Mouse (Mus musculus): Measurements from ENCODE around the gene Pef1. TPM values are rescaled to one million over a fixed set of nuclear protein-coding genes. Genes with fewer than 3 reads are reported as not detected.

Gene Pef1
- polyA plus RNA-seq, 1 experiment from 2014 or later, result 61.0 TPM

DNA sequence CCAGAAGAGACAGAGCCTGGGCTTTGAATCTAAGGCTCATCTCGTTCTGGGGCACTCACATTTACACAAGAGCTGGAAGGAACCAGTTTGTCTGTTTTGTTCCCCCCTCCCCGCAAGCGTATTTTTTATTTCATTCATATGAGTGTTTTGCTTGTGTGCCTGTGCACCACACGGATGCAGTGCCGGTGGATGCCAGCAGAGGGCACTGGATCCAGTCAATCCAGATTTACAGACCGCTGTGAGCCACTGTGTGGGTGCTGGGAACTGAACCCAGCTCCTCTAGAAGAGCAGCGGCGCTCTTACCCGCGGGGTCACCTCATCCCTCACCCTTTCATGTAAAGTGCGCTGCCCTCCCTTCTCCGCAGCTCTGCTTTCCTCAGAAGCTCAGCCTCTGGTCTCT is 1.3 kb downstream of the Pef1 start:
- H3K27me3 ChIP-seq (replicated peaks), result no peaks in the 10 kb centered on the region
- no peak overlapping the region for H3K4me3 ChIP-seq (replicated peaks)
- no peak overlapping the region for H3K9ac ChIP-seq
- H3K4me2 ChIP-seq, result no peak overlapping the region
- H3K27ac ChIP-seq, result no peak overlapping the region
- no peaks in the 10 kb centered on the region for H3K36me3 ChIP-seq
- 78% methylated on average over 12 of the region's 12 CpGs for WGBS
- no peak for ATAC-seq (ENCODE audit: insufficient read depth, low FRiP score, low read depth)
- peaks cover 20% of the 10 kb centered on the region for H3K4me1 ChIP-seq
- no peaks in the 10 kb centered on the region for H3K9me3 ChIP-seq

GRCm38 (mm10) chr4:130104584-130104983 is 2.2 kb downstream of the Pef1 start:
- H3K9me3 ChIP-seq, result no peaks in the 10 kb centered on the region
- no peak overlapping the region for H3K9ac ChIP-seq
- H3K4me3 ChIP-seq (replicated peaks), result no peak overlapping the region
- H3K36me3 ChIP-seq, result no peaks in the 10 kb centered on the region
- WGBS, result 53% methylated on average over 4 of the region's 4 CpGs
- H3K4me1 ChIP-seq, result peaks cover 25% of the 10 kb centered on the region
- ATAC-seq (ENCODE audit: insufficient read depth, low FRiP score, low read depth), result no peak
- H3K27me3 ChIP-seq (replicated peaks), result no peaks in the 10 kb centered on the region
- H3K4me2 ChIP-seq, result no peak overlapping the region
- H3K27ac ChIP-seq, result no peak overlapping the region

DNA sequence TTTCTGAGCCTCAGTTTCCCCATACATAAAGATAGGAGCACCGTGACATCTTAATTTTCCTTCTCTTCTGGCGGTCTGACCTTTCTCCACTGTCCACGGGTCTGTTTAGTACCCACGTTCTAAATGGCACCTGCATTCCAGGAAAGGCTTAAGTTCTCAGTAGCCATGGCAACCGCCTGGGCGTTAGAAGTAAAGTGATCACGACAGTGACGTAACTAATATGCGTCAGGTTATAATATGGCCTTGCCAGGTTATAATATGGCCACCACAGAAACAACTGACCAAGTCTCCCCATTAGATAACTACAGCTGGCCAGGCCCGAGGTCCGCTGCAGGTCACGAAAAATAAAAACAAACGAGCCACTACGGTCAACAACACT is 4.7 kb downstream of the Pef1 start:
- Histone ChIP-seq H3K4me2 (peak overlapping the region; percentile 58), H3K27ac (no peak overlapping the region), H3K4me3 (replicated peaks) (peak overlapping the region; percentile 80), H3K36me3 (no peaks in the 10 kb centered on the region), H3K9me3 (no peaks in the 10 kb centered on the region), H3K27me3 (replicated peaks) (no peaks in the 10 kb centered on the region), H3K9ac (no peak overlapping the region), H3K4me1 (peaks cover 26% of the 10 kb centered on the region)
- WGBS, result 11% methylated on average over 14 of the region's 14 CpGs
- ATAC-seq (ENCODE audit: insufficient read depth, low FRiP score, low read depth), result no peak

- WGBS, result under 1% methylated on average over 39 of the region's 39 CpGs
- peak; percentile 92 for ATAC-seq (ENCODE audit: insufficient read depth, low FRiP score, low read depth)
- peak overlapping the region; percentile 80 for H3K4me3 ChIP-seq (replicated peaks)
Measured at GRCm38 (mm10) chr4:130107444-130108131, 5.2 kb downstream of the Pef1 start.

DNA sequence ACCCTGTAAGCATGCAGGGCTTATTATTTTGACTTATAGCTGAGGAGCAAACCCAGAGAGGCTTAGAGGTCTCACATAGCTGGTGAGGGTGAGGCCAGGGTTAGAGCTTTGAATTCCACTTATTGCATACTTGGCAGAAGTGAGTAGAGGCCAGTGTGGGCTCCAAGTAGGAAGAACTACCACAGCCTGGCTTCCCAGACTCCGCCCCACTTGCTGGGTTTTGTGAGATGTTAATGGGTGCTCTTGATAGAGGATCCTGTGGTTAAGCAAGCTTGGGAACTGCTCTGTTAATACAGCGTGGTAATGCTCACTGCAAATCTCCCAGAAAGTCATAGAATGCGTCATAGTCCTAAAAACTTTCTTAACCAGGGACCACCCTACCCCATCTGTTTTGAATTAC is 6.6 kb downstream of the Pef1 start:
- Histone ChIP-seq H3K9me3 (no peaks in the 10 kb centered on the region), H3K4me1 (peaks cover 20% of the 10 kb centered on the region; the same call in 1 of the 2 replicates), H3K27me3 (replicated peaks) (no peaks in the 10 kb centered on the region), H3K4me3 (replicated peaks) (no peak overlapping the region), H3K27ac (no peak overlapping the region), H3K36me3 (no peaks in the 10 kb centered on the region), H3K9ac (no peak overlapping the region), H3K4me2 (peak overlapping the region; percentile 58)
- no peak for ATAC-seq (ENCODE audit: insufficient read depth, low FRiP score, low read depth)
- 83% methylated on average over 3 of the region's 3 CpGs for WGBS

More at GRCm38 (mm10) chr4:130107444-130108131, 5.2 kb downstream of the Pef1 start:
- peak overlapping the region; percentile 77 for H3K27ac ChIP-seq
- H3K27me3 ChIP-seq (replicated peaks), result no peaks in the 10 kb centered on the region
- peak overlapping the region; percentile 58 for H3K4me2 ChIP-seq
- no peaks in the 10 kb centered on the region for H3K36me3 ChIP-seq
- H3K9me3 ChIP-seq, result no peaks in the 10 kb centered on the region
- H3K4me1 ChIP-seq, result peaks cover 21% of the 10 kb centered on the region; the same call in 1 of the 2 replicates
- H3K9ac ChIP-seq, result peak overlapping the region; percentile 47

- Histone ChIP-seq H3K36me3 (no peaks in the 10 kb centered on the region), H3K9me3 (no peaks in the 10 kb centered on the region), H3K4me1 (peaks cover 20% of the 10 kb centered on the region; the same call in 1 of the 2 replicates), H3K27ac (no peak overlapping the region), H3K27me3 (replicated peaks) (no peaks in the 10 kb centered on the region), H3K4me3 (replicated peaks) (no peak overlapping the region), H3K4me2 (no peak overlapping the region), H3K9ac (no peak overlapping the region)
- WGBS, result 81% methylated on average over 9 of the region's 9 CpGs
- no peak for ATAC-seq (ENCODE audit: insufficient read depth, low FRiP score, low read depth)
Measured at GRCm38 (mm10) chr4:130109666-130110065, 7.3 kb downstream of the Pef1 start.

GRCm38 (mm10) chr4:130110091-130110490 is 7.7 kb downstream of the Pef1 start:
- ATAC-seq (ENCODE audit: insufficient read depth, low FRiP score, low read depth), result no peak
- Histone ChIP-seq H3K36me3 (no peaks in the 10 kb centered on the region), H3K27ac (no peak overlapping the region), H3K27me3 (replicated peaks) (no peaks in the 10 kb centered on the region), H3K4me1 (peaks cover 20% of the 10 kb centered on the region; the same call in 1 of the 2 replicates), H3K9ac (no peak overlapping the region), H3K4me3 (replicated peaks) (no peak overlapping the region), H3K9me3 (no peaks in the 10 kb centered on the region), H3K4me2 (no peak overlapping the region)
- WGBS, result 81% methylated on average over 7 of the region's 7 CpGs

DNA sequence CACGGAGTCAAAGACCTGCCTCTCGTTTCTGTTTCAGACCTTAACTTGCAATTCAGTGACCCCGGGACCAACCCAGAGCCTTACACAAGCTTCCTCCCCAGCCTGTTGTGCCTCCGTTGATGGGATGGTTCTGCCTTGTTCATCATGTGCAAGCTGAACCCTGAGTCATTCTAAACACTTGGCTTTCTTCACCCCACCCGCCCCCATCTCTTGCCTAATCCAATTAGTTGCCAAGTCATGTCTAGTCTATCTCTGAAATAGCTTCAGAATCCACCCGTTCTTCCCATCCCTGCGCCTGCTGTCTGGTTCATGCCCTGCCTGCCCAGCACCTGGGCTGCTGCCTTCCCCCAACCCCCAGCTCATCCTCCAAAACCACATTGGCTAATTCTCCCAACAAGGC is 9.9 kb downstream of the Pef1 start:
- H3K9ac ChIP-seq, result no peak overlapping the region
- no peak overlapping the region for H3K4me2 ChIP-seq
- H3K27ac ChIP-seq, result no peak overlapping the region
- no peaks in the 10 kb centered on the region for H3K27me3 ChIP-seq (replicated peaks)
- H3K4me1 ChIP-seq, result peaks cover 20% of the 10 kb centered on the region; the same call in 1 of the 2 replicates
- WGBS, result 56% methylated on average over 7 of the region's 7 CpGs
- H3K36me3 ChIP-seq, result no peaks in the 10 kb centered on the region
- no peaks in the 10 kb centered on the region for H3K9me3 ChIP-seq
- ATAC-seq (ENCODE audit: insufficient read depth, low FRiP score, low read depth), result no peak
- H3K4me3 ChIP-seq (replicated peaks), result no peak overlapping the region

DNA sequence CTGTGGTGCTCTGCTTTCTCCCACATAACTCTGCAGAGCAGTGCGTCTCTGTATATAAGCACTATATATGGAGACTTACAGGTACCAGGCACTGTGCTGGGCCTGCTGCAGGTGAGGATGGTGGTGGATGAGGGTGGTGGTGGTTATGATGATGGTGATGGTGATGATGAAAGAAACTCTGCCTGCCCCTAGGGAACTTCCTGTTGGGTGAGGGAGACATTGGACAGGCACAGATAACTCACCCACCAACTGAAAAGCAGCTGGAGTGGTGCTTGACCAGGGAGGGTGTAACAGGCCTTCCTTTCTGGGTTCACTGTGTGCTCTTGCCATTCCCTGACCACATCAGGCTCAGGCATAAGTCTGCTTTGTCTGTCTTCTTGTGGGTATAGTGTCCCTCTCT is 10.4 kb downstream of the Pef1 start:
- no peak overlapping the region for H3K4me2 ChIP-seq
- 90% methylated on average over 1 of the region's 1 CpGs for WGBS
- no peaks in the 10 kb centered on the region for H3K9me3 ChIP-seq
- peaks cover 20% of the 10 kb centered on the region; the same call in 1 of the 2 replicates for H3K4me1 ChIP-seq
- no peak overlapping the region for H3K4me3 ChIP-seq (replicated peaks)
- no peak overlapping the region for H3K9ac ChIP-seq
- no peaks in the 10 kb centered on the region for H3K36me3 ChIP-seq
- H3K27ac ChIP-seq, result no peak overlapping the region
- no peaks in the 10 kb centered on the region for H3K27me3 ChIP-seq (replicated peaks)
- no peak for ATAC-seq (ENCODE audit: insufficient read depth, low FRiP score, low read depth)

DNA sequence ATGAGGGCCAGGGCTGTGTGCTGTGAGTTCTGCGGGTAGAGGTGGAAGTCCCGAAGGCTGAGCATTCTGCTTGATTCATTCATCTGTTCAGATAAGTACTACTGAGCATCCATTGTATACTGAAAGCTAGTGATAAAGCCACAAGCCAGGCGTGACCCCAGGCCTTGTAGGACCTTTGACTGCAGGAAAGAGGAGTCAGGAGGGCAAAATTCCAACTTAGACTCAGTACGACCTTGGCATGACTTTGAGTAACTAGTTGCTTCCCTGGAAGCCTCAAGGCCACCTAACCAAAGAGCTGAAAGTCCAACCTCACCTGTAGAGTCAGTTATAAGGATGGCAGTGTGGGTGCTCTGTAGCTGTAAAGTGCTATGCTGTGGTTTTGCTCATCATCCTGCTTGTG is 18.4 kb downstream of the Pef1 start:
- Histone ChIP-seq H3K36me3 (peaks cover 29% of the 10 kb centered on the region), H3K4me3 (replicated peaks) (no peak overlapping the region), H3K4me1 (0 out of 2 replicates have a peak, but pooled peaks cover 3% of the 10 kb centered on the region), H3K4me2 (no peak overlapping the region), H3K9ac (no peak overlapping the region), H3K27ac (no peak overlapping the region), H3K9me3 (no peaks in the 10 kb centered on the region), H3K27me3 (replicated peaks) (no peaks in the 10 kb centered on the region)
- WGBS, result 79% methylated on average over 4 of the region's 4 CpGs
- no peak for ATAC-seq (ENCODE audit: insufficient read depth, low FRiP score, low read depth)

GRCm38 (mm10) chr4:130121560-130121959 is 19.2 kb downstream of the Pef1 start:
- Histone ChIP-seq H3K9ac (no peak overlapping the region), H3K4me3 (replicated peaks) (no peak overlapping the region), H3K4me1 (0 out of 2 replicates have a peak, but pooled peaks cover 3% of the 10 kb centered on the region), H3K4me2 (no peak overlapping the region), H3K27ac (no peak overlapping the region), H3K27me3 (replicated peaks) (no peaks in the 10 kb centered on the region), H3K36me3 (peaks cover 37% of the 10 kb centered on the region), H3K9me3 (no peaks in the 10 kb centered on the region)
- ATAC-seq (ENCODE audit: insufficient read depth, low FRiP score, low read depth), result no peak
- 77% methylated on average over 8 of the region's 8 CpGs for WGBS

GRCm38 (mm10) chr4:130123020-130123419 is 20.7 kb downstream of the Pef1 start:
- no peak overlapping the region for H3K27ac ChIP-seq
- H3K9me3 ChIP-seq, result no peaks in the 10 kb centered on the region
- no peaks in the 10 kb centered on the region for H3K27me3 ChIP-seq (replicated peaks)
- no peak for ATAC-seq (ENCODE audit: insufficient read depth, low FRiP score, low read depth)
- H3K4me3 ChIP-seq (replicated peaks), result no peak overlapping the region
- H3K36me3 ChIP-seq, result peaks cover 43% of the 10 kb centered on the region
- WGBS, result 95% methylated on average over 5 of the region's 5 CpGs
- 0 out of 2 replicates have a peak, but pooled peaks cover 3% of the 10 kb centered on the region for H3K4me1 ChIP-seq
- no peak overlapping the region for H3K9ac ChIP-seq
- H3K4me2 ChIP-seq, result no peak overlapping the region
